Mouse (Mus musculus) kidney, adult 11 months (tissue): ENCODE data around the gene 3425401B19Rik.

Source experiments
- DNase-seq: peaks from one replicate; pipeline ENCODE4 v3.0.0; 2022

Gene 3425401B19Rik

GRCm38 (mm10) chr14:32638485-32638884 lies 46.6 kb downstream of the 3425401B19Rik start:
- DNase-seq, result no peak

GRCm38 (mm10) chr14:32634015-32634682 lies 50.9 kb downstream of the 3425401B19Rik start:
- no peak for DNase-seq

GRCm38 (mm10) chr14:32632908-32633600 lies 52.0 kb downstream of the 3425401B19Rik start:
- DNase-seq, result no peak

- no peak for DNase-seq
Observed at GRCm38 (mm10) chr14:32628584-32628983, 56.5 kb downstream of the 3425401B19Rik start.

GRCm38 (mm10) chr14:32627271-32627670 lies 57.8 kb downstream of the 3425401B19Rik start:
- no peak for DNase-seq

GRCm38 (mm10) chr14:32624811-32625210 lies 60.3 kb downstream of the 3425401B19Rik start:
- DNase-seq, result no peak

- DNase-seq, result no peak
Observed at GRCm38 (mm10) chr14:32624245-32624644, 60.8 kb downstream of the 3425401B19Rik start.

GRCm38 (mm10) chr14:32617253-32617652 lies 67.8 kb downstream of the 3425401B19Rik start:
- DNase-seq, result no peak

- DNase-seq, result no peak
Observed at GRCm38 (mm10) chr14:32609392-32609791, 75.7 kb downstream of the 3425401B19Rik start.
